Mouse (Mus musculus) neutrophil, adult 83 days (primary cell): ENCODE results near the gene Zfp365. TPM values are rescaled to one million over a fixed set of nuclear protein-coding genes. Genes with fewer than 3 reads are reported as not detected.

ENCODE experiments used
- total RNA-seq, 2 experiments: library from RNA; stranded (reverse); gene quantifications; one replicate each; pipeline ENCODE4 v1.2.4; 2023

Gene Zfp365
- total RNA-seq = not detected

GRCm38 (mm10) chr10:67912337-67912776 is at the start of gene Zfp365:
Zfp365 (minus strand) TSS chr10:67912662.

Other genes starting within 250 kb of the Zfp365 start
- gene Rtkn2, start 66.9 kb upstream of the Zfp365 start, total RNA-seq = 1 to 10 TPM; 5.3 to 6.1 TPM